ENCODE assay signal across 23 mouse cellular contexts in the genomic region with DNA sequence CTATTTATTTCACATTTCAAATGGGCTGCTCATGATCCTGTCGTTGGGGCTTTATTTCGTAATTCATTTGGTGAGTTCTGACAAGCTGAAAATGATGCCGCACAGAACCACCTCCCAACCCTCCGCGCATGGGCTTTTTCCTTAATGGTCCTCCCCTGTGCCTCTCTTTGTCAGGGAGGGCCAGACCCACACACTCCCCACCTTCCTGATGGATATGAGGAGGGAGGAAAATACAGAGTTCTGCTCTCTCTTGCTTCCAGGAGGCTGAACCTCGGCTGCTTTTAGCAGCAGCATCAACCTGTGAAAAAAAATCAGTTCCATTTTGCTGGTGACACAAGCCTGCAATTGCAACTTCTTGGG. TPM values are rescaled to one million over a fixed set of nuclear protein-coding genes. Genes with fewer than 3 reads are reported as not detected.
DNase-seq lines count a peak whose midpoint lies in the region; ATAC-seq lines count a peak whose summit lies in the region.
"Had no signal": no experiment of that assay in that cellular context is flagged by ENCODE, and none has a peak within 500 bp of the region (broad histone marks: within the 10 kb centered on the region; RNA-seq: fewer than 3 reads in every experiment).

No protein-coding gene starts in this region.

- H3K27ac ChIP-seq in heart, embryonic 10.5 days: 0 out of 2 replicates have a peak overlapping the region, but pooled peaks have one; percentile 67
- peak overlapping the region; percentile 52 for H3K27ac ChIP-seq in midbrain, embryonic 13.5 days
- H3K27ac ChIP-seq in midbrain, embryonic 15.5 days: no peak overlapping the region; the same call in 1 of the 2 replicates
- H3K27ac ChIP-seq in liver, embryonic 12.5 days: peak overlapping the region; percentile 97
- 0 out of 2 replicates have a peak overlapping the region, but pooled peaks have one; percentile 33 for H3K27ac ChIP-seq in neural tube, embryonic 15.5 days (replicated peaks)
- H3K27ac ChIP-seq: heart, adult 2 months; kidney, postnatal 0 days had no signal

- H3K27me3 ChIP-seq in heart, embryonic 10.5 days (ENCODE audit: insufficient read depth, poor library complexity, severe bottlenecking): peaks cover 15% of the 10 kb centered on the region
- no peaks in the 10 kb centered on the region for H3K27me3 ChIP-seq in midbrain, embryonic 13.5 days
- H3K27me3 ChIP-seq in midbrain, embryonic 15.5 days (replicated peaks): no peaks in the 10 kb centered on the region; the same call in 1 of the 2 replicates
- peaks cover 33% of the 10 kb centered on the region for H3K27me3 ChIP-seq in liver, embryonic 12.5 days (replicated peaks)
- H3K27me3 ChIP-seq in neural tube, embryonic 15.5 days (replicated peaks): no peaks in the 10 kb centered on the region

- whole genome bisulfite sequencing in heart, embryonic 10.5 days: 66% methylated on average over 6 of the region's 6 CpGs
- 46% methylated on average over 6 of the region's 6 CpGs for WGBS in midbrain, embryonic 13.5 days
- 27% methylated on average over 6 of the region's 6 CpGs for WGBS in midbrain, embryonic 15.5 days
- WGBS in liver, embryonic 12.5 days (ENCODE audit: insufficient replicate concordance): 63% methylated on average over 6 of the region's 6 CpGs
- 33% methylated on average over 6 of the region's 6 CpGs for WGBS in neural tube, embryonic 15.5 days

- H3K9ac ChIP-seq in midbrain, embryonic 13.5 days (replicated peaks): no peak overlapping the region
- no peak overlapping the region for H3K9ac ChIP-seq in midbrain, embryonic 15.5 days
- H3K9ac ChIP-seq in liver, embryonic 12.5 days: peak overlapping the region; percentile 71
- H3K9ac ChIP-seq in neural tube, embryonic 15.5 days (replicated peaks): no peak overlapping the region

- 0 out of 2 replicates have a peak, but pooled peaks have one; percentile 50 for ATAC-seq in midbrain, embryonic 13.5 days
- no peak; the same call in 1 of the 2 replicates for ATAC-seq in midbrain, embryonic 15.5 days (replicated peaks)
- no peak for ATAC-seq in liver, embryonic 12.5 days
- no peak for ATAC-seq in neural tube, embryonic 15.5 days (ENCODE audit: low FRiP score)
- no peak for ATAC-seq in megakaryocyte progenitor cell, adult 5-6 weeks (replicated peaks; ENCODE audit: poor library complexity)
- ATAC-seq: forebrain, embryonic 14.5 days had no signal

- no peak overlapping the region for H3K4me2 ChIP-seq in midbrain, embryonic 13.5 days (replicated peaks)
- no peak overlapping the region for H3K4me2 ChIP-seq in midbrain, embryonic 15.5 days
- peak overlapping the region; percentile 72 for H3K4me2 ChIP-seq in liver, embryonic 12.5 days
- H3K4me2 ChIP-seq in neural tube, embryonic 15.5 days: no peak overlapping the region

- H3K4me3 ChIP-seq in heart, embryonic 10.5 days: no peak overlapping the region
- no peak overlapping the region for H3K4me3 ChIP-seq in midbrain, embryonic 13.5 days (replicated peaks)
- no peak overlapping the region for H3K4me3 ChIP-seq in midbrain, embryonic 15.5 days
- H3K4me3 ChIP-seq in liver, embryonic 12.5 days: no peak overlapping the region
- no peak overlapping the region for H3K4me3 ChIP-seq in neural tube, embryonic 15.5 days (replicated peaks)
- H3K4me3 ChIP-seq: heart, adult 2 months had no signal

- peaks cover 6% of the 10 kb centered on the region; the same call in 1 of the 2 replicates for H3K4me1 ChIP-seq in heart, embryonic 10.5 days
- H3K4me1 ChIP-seq in midbrain, embryonic 13.5 days (replicated peaks): peaks cover 16% of the 10 kb centered on the region
- peaks cover 10% of the 10 kb centered on the region; the same call in 1 of the 2 replicates for H3K4me1 ChIP-seq in midbrain, embryonic 15.5 days
- H3K4me1 ChIP-seq in liver, embryonic 12.5 days: peaks cover 65% of the 10 kb centered on the region
- H3K4me1 ChIP-seq in neural tube, embryonic 15.5 days: peaks cover 13% of the 10 kb centered on the region

- no peak for DNase-seq in heart, embryonic 10.5 days (ENCODE audit: low spot score)
- DNase-seq in heart, adult 11 months: no peak
- DNase-seq: adrenal gland, postnatal 25 days; cerebellum, adult 11 months; cerebellum, postnatal 14 days; embryo, embryonic 11 days; gastrocnemius, postnatal 14 days; heart, adult 2 months; heart, postnatal 10 days; kidney, adult 18-20 months; layer of hippocampus, postnatal 36 days; left cerebral cortex, postnatal 4 days; lung, postnatal 10 days; right cerebral cortex, postnatal 25 days; thymus, postnatal 4 days had no signal

- no peaks in the 10 kb centered on the region for H3K9me3 ChIP-seq in heart, embryonic 10.5 days
- no peaks in the 10 kb centered on the region; the same call in 1 of the 2 replicates for H3K9me3 ChIP-seq in midbrain, embryonic 13.5 days
- no peaks in the 10 kb centered on the region for H3K9me3 ChIP-seq in midbrain, embryonic 15.5 days
- no peaks in the 10 kb centered on the region for H3K9me3 ChIP-seq in liver, embryonic 12.5 days (replicated peaks)
- no peaks in the 10 kb centered on the region for H3K9me3 ChIP-seq in neural tube, embryonic 15.5 days (replicated peaks)

- no peaks in the 10 kb centered on the region for H3K36me3 ChIP-seq in heart, embryonic 10.5 days
- no peaks in the 10 kb centered on the region for H3K36me3 ChIP-seq in midbrain, embryonic 13.5 days
- no peaks in the 10 kb centered on the region for H3K36me3 ChIP-seq in midbrain, embryonic 15.5 days (replicated peaks)
- H3K36me3 ChIP-seq in liver, embryonic 12.5 days: no peaks in the 10 kb centered on the region
- H3K36me3 ChIP-seq in neural tube, embryonic 15.5 days: no peaks in the 10 kb centered on the region

RNA-seq across cellular contexts. Expression of a gene that starts 44.4 kb away (rescaled TPM):
- polyA plus RNA-seq in heart, embryonic 10.5 days (2016; fragmentation: Nextera tagmentation; extraction: Ambion mirVana): 0.67 and 0.97 TPM in 2 replicates
- polyA plus RNA-seq in midbrain, embryonic 13.5 days (2015; fragmentation: Nextera tagmentation; extraction: Ambion mirVana): 2.3 and 2.4 TPM in 2 replicates
- polyA plus RNA-seq in midbrain, embryonic 15.5 days (2015; fragmentation: Nextera tagmentation; extraction: Ambion mirVana): 5.9 and 6.2 TPM in 2 replicates
- polyA plus RNA-seq in liver, embryonic 12.5 days (2016; fragmentation: Nextera tagmentation; extraction: Ambion mirVana): 0.43 and 0.50 TPM in 2 replicates
- polyA plus RNA-seq in neural tube, embryonic 15.5 days (2015; fragmentation: Nextera tagmentation; extraction: Ambion mirVana): 17.2 and 19.0 TPM in 2 replicates
- not detected in 2 replicates for total RNA-seq in megakaryocyte progenitor cell, adult 5-6 weeks (2015)
- not detected in 2 replicates for total RNA-seq in megakaryocyte progenitor cell, adult 5-6 weeks (2017)
- total RNA-seq: gastrocnemius, postnatal 14 days; heart, postnatal 10 days; megakaryocyte, adult 5-6 weeks had no signal

RNA-seq across cellular contexts. Expression of a gene that starts 44.6 kb away (rescaled TPM):
- 13.0 and 23.1 TPM in 2 replicates for polyA plus RNA-seq in heart, embryonic 10.5 days (2016; fragmentation: Nextera tagmentation; extraction: Ambion mirVana)
- 97.8 and 103 TPM in 2 replicates for polyA plus RNA-seq in midbrain, embryonic 13.5 days (2015; fragmentation: Nextera tagmentation; extraction: Ambion mirVana)
- polyA plus RNA-seq in midbrain, embryonic 15.5 days (2015; fragmentation: Nextera tagmentation; extraction: Ambion mirVana): 93.3 and 97.6 TPM in 2 replicates
- polyA plus RNA-seq in liver, embryonic 12.5 days (2016; fragmentation: Nextera tagmentation; extraction: Ambion mirVana): 1.6 and 1.7 TPM in 2 replicates
- 89.4 and 104 TPM in 2 replicates for polyA plus RNA-seq in neural tube, embryonic 15.5 days (2015; fragmentation: Nextera tagmentation; extraction: Ambion mirVana)
- total RNA-seq in megakaryocyte progenitor cell, adult 5-6 weeks (2015): 1.0 and 3.0 TPM in 2 replicates
- total RNA-seq in megakaryocyte progenitor cell, adult 5-6 weeks (2017): 0.81 and 1.6 TPM in 2 replicates

RNA-seq across cellular contexts. Expression of a gene that starts 52.9 kb away (rescaled TPM):
- polyA plus RNA-seq in heart, embryonic 10.5 days (2016; fragmentation: Nextera tagmentation; extraction: Ambion mirVana): 19.5 and 21.1 TPM in 2 replicates
- polyA plus RNA-seq in midbrain, embryonic 13.5 days (2015; fragmentation: Nextera tagmentation; extraction: Ambion mirVana): 15.9 and 19.6 TPM in 2 replicates
- 21.6 and 21.7 TPM in 2 replicates for polyA plus RNA-seq in midbrain, embryonic 15.5 days (2015; fragmentation: Nextera tagmentation; extraction: Ambion mirVana)
- 20.5 and 28.7 TPM in 2 replicates for polyA plus RNA-seq in liver, embryonic 12.5 days (2016; fragmentation: Nextera tagmentation; extraction: Ambion mirVana)
- 20.6 and 21.9 TPM in 2 replicates for polyA plus RNA-seq in neural tube, embryonic 15.5 days (2015; fragmentation: Nextera tagmentation; extraction: Ambion mirVana)
- 19.6 and 20.1 TPM in 2 replicates for total RNA-seq in megakaryocyte progenitor cell, adult 5-6 weeks (2015)
- total RNA-seq in megakaryocyte progenitor cell, adult 5-6 weeks (2017): 9.1 and 11.5 TPM in 2 replicates
